ENCODE assay signal across 9 mouse cellular contexts in the genomic region with DNA sequence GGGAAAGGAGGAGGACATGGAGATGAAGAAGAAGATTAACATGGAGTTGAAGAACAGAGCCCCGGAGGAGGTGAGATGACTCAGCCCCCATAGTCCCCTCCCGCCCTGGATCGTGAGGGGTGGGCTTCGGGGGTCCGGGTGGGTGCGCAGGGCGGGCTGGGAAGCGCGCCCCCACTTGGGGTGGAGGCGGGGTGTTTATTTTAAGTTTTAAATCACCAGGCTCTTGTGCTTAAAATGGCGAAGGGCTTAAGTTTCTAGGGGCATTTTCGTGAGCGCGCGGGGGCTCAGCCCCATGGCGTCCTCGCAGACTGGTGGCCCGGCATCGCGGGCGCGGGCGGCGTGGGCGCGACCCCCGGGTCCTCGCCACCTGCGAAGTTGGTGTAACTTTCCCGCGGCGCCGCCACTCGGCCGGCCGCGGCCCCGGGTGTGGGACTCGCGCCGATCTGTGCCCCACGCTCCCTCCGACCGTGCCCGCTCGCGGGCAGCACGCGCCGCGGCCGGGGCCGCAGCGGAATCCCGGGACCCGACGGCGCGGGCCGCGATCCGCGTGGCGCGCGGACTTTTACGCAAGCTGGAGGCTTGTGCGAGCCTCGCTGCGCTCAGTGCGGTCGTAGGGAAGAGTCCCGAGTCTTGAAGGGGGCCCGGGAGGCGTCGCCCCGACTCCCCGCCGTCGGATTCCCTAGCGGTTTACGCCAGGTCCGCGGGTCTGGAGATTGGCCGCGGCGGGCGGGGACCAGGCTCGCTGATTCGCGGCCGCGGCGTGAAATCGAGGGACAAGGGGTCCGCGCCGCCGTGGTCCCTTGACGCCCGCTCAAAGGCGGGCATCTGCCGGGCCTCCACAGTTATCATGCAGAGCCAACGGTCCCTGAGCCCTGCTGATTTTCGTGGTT. TPM values are rescaled to one million over a fixed set of nuclear protein-coding genes. Genes with fewer than 3 reads are reported as not detected.
DNase-seq lines count a peak whose midpoint lies in the region; ATAC-seq and TF ChIP-seq lines count a peak whose summit lies in the region.
"Had no signal": no experiment of that assay in that cellular context is flagged by ENCODE, and none has a peak within 500 bp of the region (broad histone marks: within the 10 kb centered on the region; RNA-seq: fewer than 3 reads in every experiment).

No protein-coding gene starts in this region.

- H3K27ac ChIP-seq in forebrain, embryonic 14.5 days (ENCODE audit: low read depth, low read length), result peak overlapping the region; percentile 86
- H3K27ac ChIP-seq in hindbrain, embryonic 13.5 days, result peak overlapping the region; percentile 89
- peak overlapping the region; percentile 93 for H3K27ac ChIP-seq in liver, embryonic 12.5 days
- peak overlapping the region; percentile 93 for H3K27ac ChIP-seq in stomach, embryonic 14.5 days (ENCODE audit: low read length)

- H3K9me3 ChIP-seq in forebrain, embryonic 14.5 days (replicated peaks; ENCODE audit: control insufficient read depth, low read length), result no peaks in the 10 kb centered on the region
- no peaks in the 10 kb centered on the region for H3K9me3 ChIP-seq in hindbrain, embryonic 13.5 days
- no peaks in the 10 kb centered on the region for H3K9me3 ChIP-seq in liver, embryonic 12.5 days (replicated peaks)
- H3K9me3 ChIP-seq in stomach, embryonic 14.5 days (ENCODE audit: control insufficient read depth, low read depth, low read length), result no peaks in the 10 kb centered on the region

- H3K36me3 ChIP-seq in forebrain, embryonic 14.5 days (ENCODE audit: control insufficient read depth, insufficient read depth, low read length), result peaks cover 15% of the 10 kb centered on the region
- H3K36me3 ChIP-seq in hindbrain, embryonic 13.5 days, result peaks cover 11% of the 10 kb centered on the region
- peaks cover 26% of the 10 kb centered on the region for H3K36me3 ChIP-seq in liver, embryonic 12.5 days
- H3K36me3 ChIP-seq in myocyte (ENCODE audit: control insufficient read depth, insufficient read depth), result peaks cover 4% of the 10 kb centered on the region
- peaks cover 11% of the 10 kb centered on the region for H3K36me3 ChIP-seq in stomach, embryonic 14.5 days (ENCODE audit: control insufficient read depth, insufficient read depth, low read length)

- H3K9ac ChIP-seq in forebrain, embryonic 14.5 days (ENCODE audit: low read length), result peak overlapping the region; percentile 94
- H3K9ac ChIP-seq in hindbrain, embryonic 13.5 days, result peak overlapping the region; percentile 91
- H3K9ac ChIP-seq in liver, embryonic 12.5 days, result peak overlapping the region; percentile 99
- H3K9ac ChIP-seq in stomach, embryonic 14.5 days (replicated peaks; ENCODE audit: low read depth, low read length), result peak overlapping the region; percentile 96

- peak overlapping the region; percentile 90 for H3K4me3 ChIP-seq in forebrain, embryonic 14.5 days (ENCODE audit: low read depth, low read length)
- peak overlapping the region; percentile 89 for H3K4me3 ChIP-seq in hindbrain, embryonic 13.5 days
- H3K4me3 ChIP-seq in liver, embryonic 12.5 days, result peak overlapping the region; percentile 87
- H3K4me3 ChIP-seq in myocyte, result peak overlapping the region; percentile 74
- H3K4me3 ChIP-seq in stomach, embryonic 14.5 days (ENCODE audit: low read depth, low read length), result peak overlapping the region; percentile 74

- peaks cover 9% of the 10 kb centered on the region for H3K4me1 ChIP-seq in forebrain, embryonic 14.5 days (ENCODE audit: control insufficient read depth, insufficient read depth, low read length)
- peaks cover 36% of the 10 kb centered on the region for H3K4me1 ChIP-seq in hindbrain, embryonic 13.5 days (replicated peaks)
- H3K4me1 ChIP-seq in liver, embryonic 12.5 days, result peaks cover 40% of the 10 kb centered on the region
- 0 out of 2 replicates have a peak, but pooled peaks cover 3% of the 10 kb centered on the region for H3K4me1 ChIP-seq in stomach, embryonic 14.5 days (ENCODE audit: control insufficient read depth, insufficient read depth, low read length)

- peaks cover 47% of the 10 kb centered on the region for H3K79me2 ChIP-seq in myocyte (ENCODE audit: control insufficient read depth, insufficient read depth)

- peak; percentile 30 for TF ChIP-seq POLR2A in myocyte (IDR thresholded peaks at IDR 0.05; ENCODE audit: insufficient read length, low read depth)

- peak overlapping the region; percentile 100 for H3ac ChIP-seq in myocyte (ENCODE audit: control insufficient read depth, insufficient read length)

- WGBS in forebrain, embryonic 14.5 days, result under 1% methylated on average over 68 of the region's 105 CpGs
- WGBS in hindbrain, embryonic 13.5 days, result under 1% methylated on average over 89 of the region's 105 CpGs
- 2% methylated on average over 105 of the region's 105 CpGs for WGBS in liver, embryonic 12.5 days (ENCODE audit: insufficient replicate concordance)
- under 1% methylated on average over 83 of the region's 105 CpGs for WGBS in stomach, embryonic 14.5 days

- peak; percentile 54 for ATAC-seq in forebrain, embryonic 14.5 days
- ATAC-seq in hindbrain, embryonic 13.5 days (ENCODE audit: low FRiP score), result peak; percentile 7
- ATAC-seq in liver, embryonic 12.5 days, result peak; percentile 17
- ATAC-seq in stomach, embryonic 14.5 days (ENCODE audit: insufficient number of reproducible peaks, insufficient read depth, low FRiP score, low read depth), result no peak

- peak overlapping the region; percentile 69 for H3K4me2 ChIP-seq in forebrain, embryonic 14.5 days (ENCODE audit: low read length)
- peak overlapping the region; percentile 76 for H3K4me2 ChIP-seq in hindbrain, embryonic 13.5 days
- H3K4me2 ChIP-seq in liver, embryonic 12.5 days, result peak overlapping the region; percentile 77
- peak overlapping the region; percentile 91 for H3K4me2 ChIP-seq in myocyte (ENCODE audit: low read depth)
- peak overlapping the region; percentile 59 for H3K4me2 ChIP-seq in stomach, embryonic 14.5 days (replicated peaks; ENCODE audit: low read depth, low read length)

- DNase-seq in heart, adult 11 months, result peak; percentile 96
- DNase-seq in heart, adult 8-10 months (ENCODE audit: low spot score), result no peak
- DNase-seq in c-Kit-positive CD71-positive TER-119-negative erythroid progenitor cells, embryonic 14.5 days (ENCODE audit: low read depth), result peak; percentile 55
- peak; percentile 55 for DNase-seq in forebrain, embryonic 14.5 days (ENCODE audit: low spot score)

- H3K27me3 ChIP-seq in forebrain, embryonic 14.5 days (replicated peaks; ENCODE audit: control insufficient read depth, insufficient read depth, low read length), result no peaks in the 10 kb centered on the region
- H3K27me3 ChIP-seq in hindbrain, embryonic 13.5 days, result no peaks in the 10 kb centered on the region
- no peaks in the 10 kb centered on the region for H3K27me3 ChIP-seq in liver, embryonic 12.5 days (replicated peaks)
- H3K27me3 ChIP-seq in myocyte (ENCODE audit: control insufficient read depth, insufficient read depth, insufficient read length), result no peaks in the 10 kb centered on the region
- H3K27me3 ChIP-seq in stomach, embryonic 14.5 days (ENCODE audit: control insufficient read depth, insufficient read depth, low read length), result no peaks in the 10 kb centered on the region

TF ChIP-seq in myocyte, 11 proteins besides CTCF, POLR2A, EP300 and RAD21:
- TF ChIP-seq MYOG (IDR thresholded peaks at IDR 0.05; ENCODE audit: control insufficient read depth in 1 of 3, insufficient read depth in 1 of 3, insufficient read length in 2 of 3, low read depth in 2 of 3), result peak in 1 of 3 experiments; percentile 5
- no peak for TF ChIP-seq CEBPB (IDR thresholded peaks at IDR 0.05; ENCODE audit: insufficient read depth, poor library complexity, severe bottlenecking)

RNA-seq across cellular contexts. Expression of a gene that starts 0.8 kb away (rescaled TPM):
- 10 to 100 TPM; 76.7 to 95.7 (median 82.9) TPM for total RNA-seq in heart, adult 8-10 months (2022)
- polyA plus RNA-seq in forebrain, embryonic 14.5 days (2014; fragmentation: Nextera tagmentation; extraction: Ambion mirVana), result 49.1 and 50.0 TPM in 2 replicates
- polyA plus RNA-seq in hindbrain, embryonic 13.5 days (2015; fragmentation: Nextera tagmentation; extraction: Ambion mirVana), result 167 and 175 TPM in 2 replicates
- 185 and 198 TPM in 2 replicates for polyA plus RNA-seq in liver, embryonic 12.5 days (2016; fragmentation: Nextera tagmentation; extraction: Ambion mirVana)
- polyA plus RNA-seq in myocyte (2012; fragmentation: generic; extraction: Trizol), result 48.5 TPM
- polyA plus RNA-seq in stomach, embryonic 14.5 days (2014; fragmentation: Nextera tagmentation; extraction: Ambion mirVana), result 54.2 and 61.7 TPM in 2 replicates

RNA-seq across cellular contexts. Expression of a gene that starts 25.3 kb away (rescaled TPM):
- total RNA-seq in heart, adult 8-10 months (2022), result 100 to 1,000 TPM; 170 to 196 (median 181) TPM
- polyA plus RNA-seq in forebrain, embryonic 14.5 days (2014; fragmentation: Nextera tagmentation; extraction: Ambion mirVana), result 15.5 and 19.9 TPM in 2 replicates
- 6.5 and 10.9 TPM in 2 replicates for polyA plus RNA-seq in hindbrain, embryonic 13.5 days (2015; fragmentation: Nextera tagmentation; extraction: Ambion mirVana)
- 10.3 and 10.6 TPM in 2 replicates for polyA plus RNA-seq in liver, embryonic 12.5 days (2016; fragmentation: Nextera tagmentation; extraction: Ambion mirVana)
- polyA plus RNA-seq in myocyte (2012; fragmentation: generic; extraction: Trizol), result 0.11 TPM
- polyA plus RNA-seq in stomach, embryonic 14.5 days (2014; fragmentation: Nextera tagmentation; extraction: Ambion mirVana), result 2.9 and 3.3 TPM in 2 replicates
- total RNA-seq: neutrophil, adult 5-6 weeks had no signal

RNA-seq across cellular contexts. Expression of a gene that starts 36.1 kb away (rescaled TPM):
- total RNA-seq in heart, adult 8-10 months (2022), result 100 to 1,000 TPM; 102 to 115 (median 107) TPM
- 48.8 and 51.7 TPM in 2 replicates for polyA plus RNA-seq in forebrain, embryonic 14.5 days (2014; fragmentation: Nextera tagmentation; extraction: Ambion mirVana)
- polyA plus RNA-seq in hindbrain, embryonic 13.5 days (2015; fragmentation: Nextera tagmentation; extraction: Ambion mirVana), result 32.4 and 40.8 TPM in 2 replicates
- polyA plus RNA-seq in liver, embryonic 12.5 days (2016; fragmentation: Nextera tagmentation; extraction: Ambion mirVana), result 16.5 and 19.0 TPM in 2 replicates
- polyA plus RNA-seq in myocyte (2012; fragmentation: generic; extraction: Trizol), result 106 TPM
- polyA plus RNA-seq in stomach, embryonic 14.5 days (2014; fragmentation: Nextera tagmentation; extraction: Ambion mirVana), result 32.7 and 40.2 TPM in 2 replicates

RNA-seq across cellular contexts. Expression of a gene that starts 38.0 kb away (rescaled TPM):
- 10 to 100 TPM in 2 of 4 experiments, 1 to 10 TPM in 2; 6.3 to 12.0 (median 8.4) TPM for total RNA-seq in heart, adult 8-10 months (2022)
- polyA plus RNA-seq in forebrain, embryonic 14.5 days (2014; fragmentation: Nextera tagmentation; extraction: Ambion mirVana), result 13.1 and 15.4 TPM in 2 replicates
- polyA plus RNA-seq in hindbrain, embryonic 13.5 days (2015; fragmentation: Nextera tagmentation; extraction: Ambion mirVana), result 19.4 and 21.2 TPM in 2 replicates
- 6.7 and 8.2 TPM in 2 replicates for polyA plus RNA-seq in liver, embryonic 12.5 days (2016; fragmentation: Nextera tagmentation; extraction: Ambion mirVana)
- 11.3 TPM for polyA plus RNA-seq in myocyte (2012; fragmentation: generic; extraction: Trizol)
- polyA plus RNA-seq in stomach, embryonic 14.5 days (2014; fragmentation: Nextera tagmentation; extraction: Ambion mirVana), result 26.7 and 28.0 TPM in 2 replicates

RNA-seq across cellular contexts. Expression of a gene that starts 47.8 kb away (rescaled TPM):
- total RNA-seq in heart, adult 8-10 months (2022), result 10 to 100 TPM; 12.0 to 58.8 (median 26.9) TPM
- polyA plus RNA-seq in forebrain, embryonic 14.5 days (2014; fragmentation: Nextera tagmentation; extraction: Ambion mirVana), result 2.7 and 2.8 TPM in 2 replicates
- polyA plus RNA-seq in hindbrain, embryonic 13.5 days (2015; fragmentation: Nextera tagmentation; extraction: Ambion mirVana), result 3.1 and 4.3 TPM in 2 replicates
- polyA plus RNA-seq in liver, embryonic 12.5 days (2016; fragmentation: Nextera tagmentation; extraction: Ambion mirVana), result 2.4 and 2.8 TPM in 2 replicates
- polyA plus RNA-seq in myocyte (2012; fragmentation: generic; extraction: Trizol), result 22.4 TPM
- polyA plus RNA-seq in stomach, embryonic 14.5 days (2014; fragmentation: Nextera tagmentation; extraction: Ambion mirVana), result 5.3 and 5.6 TPM in 2 replicates
